Mouse (Mus musculus) intestine, postnatal 0 days (tissue): ENCODE measurements around the gene Fam47e. TPM values are rescaled to one million over a fixed set of nuclear protein-coding genes. Genes with fewer than 3 reads are reported as not detected.
A peak's percentile ranks its signal among the peaks of the same experiment; 100 is the strongest.

Experiments used
- ATAC-seq: fragments of 200-750 bp; cut with Nextera tagmentation; 2 replicates; pipeline ENCODE4 v1.8.0; 2017; ENCODE audit warnings: mild to moderate bottlenecking, moderate TSS enrichment, moderate library complexity
- H3K27ac ChIP-seq: fragments of 300-500 bp; sonication (generic); 2 replicates; pipeline ENCODE4 v1.5.1; 2014; ENCODE audit warnings: mild to moderate bottlenecking, low read depth, low read length, moderate library complexity
- H3K27me3 ChIP-seq: fragments of 300-500 bp; sonication (generic); replicated peaks from 2 replicates; pipeline ENCODE4 v1.6.1; 2014; ENCODE audit warnings: low read length, mixed read lengths; ENCODE audit not compliant: control insufficient read depth, insufficient read depth
- H3K36me3 ChIP-seq: fragments of 300-500 bp; sonication (generic); 2 replicates; pipeline ENCODE4 v1.6.1; 2014; ENCODE audit warnings: mild to moderate bottlenecking, moderate library complexity; ENCODE audit not compliant: control insufficient read depth, insufficient read depth
- H3K4me1 ChIP-seq: fragments of 300-500 bp; sonication (generic); replicated peaks from 2 replicates; pipeline ENCODE4 v1.6.1; 2014; ENCODE audit warnings: antibody characterized with exemption, low read length, mixed read lengths; ENCODE audit not compliant: control insufficient read depth, insufficient read depth
- H3K4me2 ChIP-seq: fragments of 300-500 bp; sonication (generic); replicated peaks from 2 replicates; pipeline ENCODE4 v1.6.1; 2014; ENCODE audit warnings: low read depth, mild to moderate bottlenecking, moderate library complexity
- H3K4me3 ChIP-seq: fragments of 300-500 bp; sonication (generic); 2 replicates; pipeline ENCODE4 v1.5.1; 2014; ENCODE audit warnings: low read depth, low read length
- H3K9ac ChIP-seq: fragments of 300-500 bp; sonication (generic); 2 replicates; pipeline ENCODE4 v1.6.1; 2014; ENCODE audit warnings: mild to moderate bottlenecking, low read depth, low read length
- H3K9me3 ChIP-seq: fragments of 300-500 bp; sonication (generic); 2 replicates; pipeline ENCODE4 v1.6.1; 2016; ENCODE audit warnings: mixed run types; ENCODE audit not compliant: control insufficient read depth
- CTCF ChIP-seq: sonication (generic); IDR thresholded peaks from 2 replicates; pipeline ENCODE4 v1.5.1; 2016; ENCODE audit warnings: low read depth, mild to moderate bottlenecking, control low read depth, antibody characterized with exemption, moderate library complexity
- WGBS: fragments of 180-500 bp; shearing (Covaris S2); extraction: QIAGEN DNeasy Blood & Tissue Kit; methylation state at CpG from one replicate; pipeline ENCODE4 v1.1.7; 2014; 5-methylcytosine and 5-hydroxymethylcytosine counted together
- polyA plus RNA-seq: library from polyadenylated mRNA; unstranded; fragments of >200 nt; fragmentation: Nextera tagmentation; extraction: Ambion mirVana; gene quantifications from 2 replicates; pipeline ENCODE4 v1.2.1, GENCODE M21; 2015

Fam47e gene
- polyA plus RNA-seq, 1 experiment from 2014 or later, result not detected

GRCm38 (mm10) chr5:92555905-92556304, 1.0 kb downstream of the Fam47e start:
- Histone ChIP-seq H3K9me3 (0 out of 2 replicates have a peak, but pooled peaks cover 3% of the 10 kb centered on the region), H3K4me2 (no peak overlapping the region), H3K36me3 (no peaks in the 10 kb centered on the region), H3K27ac (no peak overlapping the region), H3K9ac (no peak overlapping the region), H3K4me1 (no peaks in the 10 kb centered on the region), H3K27me3 (no peaks in the 10 kb centered on the region), H3K4me3 (no peak overlapping the region)
- TF ChIP-seq CTCF, result no peak
- WGBS, result 96% methylated on average over 1 of the region's 1 CpGs
- no peak for ATAC-seq

GRCm38 (mm10) chr5:92557508-92557907, 2.6 kb downstream of the Fam47e start:
- ATAC-seq, result no peak
- WGBS, result 92% methylated on average over 1 of the region's 1 CpGs

GRCm38 (mm10) chr5:92560201-92560600, 5.3 kb downstream of the Fam47e start:
- H3K4me3 ChIP-seq, result no peak overlapping the region
- H3K4me1 ChIP-seq, result no peaks in the 10 kb centered on the region
- H3K9ac ChIP-seq, result no peak overlapping the region
- 74% methylated on average over 2 of the region's 2 CpGs for WGBS
- H3K27ac ChIP-seq, result no peak overlapping the region
- no peak for TF ChIP-seq CTCF
- no peaks in the 10 kb centered on the region for H3K27me3 ChIP-seq
- no peaks in the 10 kb centered on the region for H3K9me3 ChIP-seq
- ATAC-seq, result no peak
- no peak overlapping the region for H3K4me2 ChIP-seq
- no peaks in the 10 kb centered on the region for H3K36me3 ChIP-seq

More at GRCm38 (mm10) chr5:92557508-92557907, 2.6 kb downstream of the Fam47e start:
- Histone ChIP-seq H3K4me2 (no peak overlapping the region), H3K4me1 (no peaks in the 10 kb centered on the region), H3K4me3 (no peak overlapping the region), H3K9ac (no peak overlapping the region), H3K27ac (no peak overlapping the region), H3K27me3 (no peaks in the 10 kb centered on the region), H3K36me3 (no peaks in the 10 kb centered on the region), H3K9me3 (0 out of 2 replicates have a peak, but pooled peaks cover 3% of the 10 kb centered on the region)
- no peak for TF ChIP-seq CTCF

- no peaks in the 10 kb centered on the region for H3K36me3 ChIP-seq
- no peak overlapping the region for H3K4me2 ChIP-seq
- H3K9me3 ChIP-seq, result no peaks in the 10 kb centered on the region
- ATAC-seq, result no peak
- no peak overlapping the region for H3K4me3 ChIP-seq
- no peak for TF ChIP-seq CTCF
- H3K27me3 ChIP-seq, result no peaks in the 10 kb centered on the region
- no peak overlapping the region for H3K27ac ChIP-seq
- 80% methylated on average over 13 of the region's 13 CpGs for WGBS
- no peaks in the 10 kb centered on the region for H3K4me1 ChIP-seq
- no peak overlapping the region for H3K9ac ChIP-seq
Observed at GRCm38 (mm10) chr5:92562002-92562401, 7.1 kb downstream of the Fam47e start.

- Histone ChIP-seq H3K4me2 (no peak overlapping the region), H3K4me1 (peaks cover 8% of the 10 kb centered on the region), H3K27me3 (no peaks in the 10 kb centered on the region), H3K36me3 (no peaks in the 10 kb centered on the region), H3K27ac (no peak overlapping the region), H3K9ac (no peak overlapping the region), H3K9me3 (no peaks in the 10 kb centered on the region), H3K4me3 (no peak overlapping the region)
- peak; percentile 57 for ATAC-seq
- no peak for TF ChIP-seq CTCF
- WGBS, result 49% methylated on average over 4 of the region's 4 CpGs
Observed at GRCm38 (mm10) chr5:92571232-92571631, 16.4 kb downstream of the Fam47e start.

- Histone ChIP-seq H3K36me3 (no peaks in the 10 kb centered on the region), H3K4me2 (no peak overlapping the region), H3K4me1 (no peaks in the 10 kb centered on the region), H3K9me3 (no peaks in the 10 kb centered on the region), H3K9ac (no peak overlapping the region), H3K27me3 (no peaks in the 10 kb centered on the region), H3K27ac (no peak overlapping the region), H3K4me3 (no peak overlapping the region)
- TF ChIP-seq CTCF, result no peak
- WGBS, result 77% methylated on average over 14 of the region's 14 CpGs
- ATAC-seq, result no peak
Observed at GRCm38 (mm10) chr5:92579559-92579958, 24.7 kb downstream of the Fam47e start.

- WGBS, result 25% methylated on average over 10 of the region's 10 CpGs
- TF ChIP-seq CTCF, result no peak
- H3K9me3 ChIP-seq, result no peaks in the 10 kb centered on the region
- H3K4me2 ChIP-seq, result no peak overlapping the region
- no peaks in the 10 kb centered on the region for H3K27me3 ChIP-seq
- ATAC-seq, result peak; percentile 83
- no peak overlapping the region for H3K4me3 ChIP-seq
- no peak overlapping the region for H3K9ac ChIP-seq
- no peak overlapping the region for H3K27ac ChIP-seq
- no peaks in the 10 kb centered on the region for H3K4me1 ChIP-seq
- H3K36me3 ChIP-seq, result no peaks in the 10 kb centered on the region
Observed at GRCm38 (mm10) chr5:92585932-92586331, 31.1 kb downstream of the Fam47e start.
